Mouse (Mus musculus) cerebellum, adult (tissue): ENCODE results near the gene Fam241b.
A peak's percentile ranks its signal among the peaks of the same experiment; 100 is the strongest.
"Not testable (repeated sequence)": the region's sequence is repeated elsewhere in the genome, so short reads cannot be mapped to it uniquely, and the experiment has no call there.

Experiments used
- ATAC-seq: cut with Nextera tagmentation; 2 replicates; pipeline ENCODE4 v1.9.2; 2017; ENCODE audit warnings: mild to moderate bottlenecking, moderate library complexity, mixed read lengths; ENCODE audit not compliant: insufficient number of reproducible peaks, low FRiP score, low TSS enrichment

Fam241b gene

DNA sequence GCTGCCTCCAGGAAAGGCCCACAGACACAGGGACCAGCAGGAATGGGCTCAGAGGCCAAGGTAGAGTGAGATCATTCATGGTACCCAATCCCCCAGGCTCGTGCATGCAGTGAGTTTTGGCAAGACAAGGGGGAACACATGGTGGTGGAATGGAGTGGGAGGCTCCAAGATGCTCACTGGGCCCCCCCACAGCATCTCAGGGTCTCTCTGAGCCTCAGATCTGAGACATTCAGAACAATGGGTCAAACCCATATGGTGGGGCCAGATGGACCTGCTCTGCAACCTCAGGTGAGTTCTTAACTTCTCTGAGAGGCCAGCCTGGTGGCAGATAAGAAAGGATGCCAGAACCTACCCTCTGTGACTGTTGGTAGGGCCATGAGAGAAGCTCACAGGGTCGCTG lies 57.7 kb downstream of the Fam241b start:
- no peak for ATAC-seq

DNA sequence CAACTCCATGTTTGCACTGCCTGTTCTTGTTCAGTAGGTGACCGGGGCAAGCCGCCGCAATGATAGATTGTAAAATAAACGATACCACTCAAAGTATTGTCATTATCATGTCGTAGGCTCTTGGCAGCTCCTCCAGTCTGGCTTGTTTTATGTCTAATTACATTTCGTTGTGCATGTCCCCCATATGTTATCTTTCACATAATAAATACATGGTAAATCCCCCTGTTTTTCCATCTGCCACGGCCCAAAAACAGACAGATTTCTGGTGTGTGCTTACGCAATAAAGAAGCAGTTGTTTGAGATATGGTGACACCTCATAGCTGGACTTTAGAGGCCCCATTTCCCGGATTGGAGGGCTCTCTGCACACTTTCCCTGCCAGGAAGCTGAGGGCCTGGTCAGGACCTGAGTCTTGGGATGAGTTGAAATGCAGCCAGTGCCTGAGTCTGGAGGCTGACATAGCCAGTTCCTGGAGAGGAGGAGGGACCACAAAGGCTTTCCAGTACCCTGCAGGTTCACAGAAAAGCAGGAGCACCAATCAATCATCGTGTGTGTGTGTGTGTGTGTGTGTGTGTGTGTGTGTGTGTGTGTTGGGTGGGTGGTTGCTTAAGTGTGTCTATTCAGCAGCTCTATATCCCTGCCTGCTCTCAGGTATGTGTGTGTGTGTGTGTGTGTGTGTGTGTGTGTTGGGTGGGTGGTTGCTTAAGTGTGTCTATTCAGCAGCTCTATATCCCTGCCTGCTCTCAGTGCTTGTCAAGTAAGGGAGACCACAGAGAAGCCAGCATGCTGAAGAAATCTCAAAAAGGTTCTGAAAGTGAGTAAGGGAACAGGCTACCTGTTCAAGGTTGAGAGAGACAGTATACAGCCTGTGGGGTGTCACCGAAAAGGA lies 67.2 kb downstream of the Fam241b start:
- no peak for ATAC-seq

DNA sequence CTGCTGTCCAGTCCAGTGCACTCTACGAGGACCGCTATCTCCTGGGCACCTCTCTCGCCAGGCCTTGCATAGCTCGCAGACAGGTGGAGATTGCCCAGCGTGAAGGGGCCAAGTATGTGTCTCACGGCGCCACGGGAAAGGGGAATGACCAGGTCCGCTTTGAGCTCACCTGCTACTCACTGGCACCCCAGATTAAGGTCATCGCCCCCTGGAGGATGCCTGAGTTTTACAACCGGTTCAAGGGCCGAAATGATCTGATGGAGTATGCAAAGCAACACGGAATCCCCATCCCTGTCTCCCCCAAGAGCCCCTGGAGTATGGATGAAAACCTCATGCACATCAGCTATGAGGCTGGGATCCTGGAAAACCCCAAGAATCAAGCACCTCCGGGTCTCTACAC lies 72.4 kb downstream of the Fam241b start:
- ATAC-seq: not testable (repeated sequence)

DNA sequence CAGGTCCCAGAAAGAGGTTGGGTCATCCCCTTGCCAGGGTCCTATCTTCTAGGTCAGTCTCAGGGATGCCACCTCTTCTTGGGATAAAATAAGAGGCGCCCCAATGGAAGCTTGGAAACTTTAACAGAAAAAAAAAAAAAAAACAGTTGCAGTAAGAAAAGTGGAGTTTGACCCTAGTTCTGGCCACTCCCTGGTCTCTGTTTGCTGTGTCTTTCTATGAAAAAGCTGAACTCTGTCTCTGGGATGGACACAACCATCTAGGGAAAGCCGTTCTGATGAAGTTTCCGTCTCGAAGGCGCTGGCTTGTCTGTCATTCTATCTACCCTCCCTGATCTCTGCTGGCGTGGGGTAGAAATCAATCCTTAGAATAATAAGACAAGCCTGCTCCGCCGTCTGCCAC lies 73.1 kb downstream of the Fam241b start:
- ATAC-seq: no peak

DNA sequence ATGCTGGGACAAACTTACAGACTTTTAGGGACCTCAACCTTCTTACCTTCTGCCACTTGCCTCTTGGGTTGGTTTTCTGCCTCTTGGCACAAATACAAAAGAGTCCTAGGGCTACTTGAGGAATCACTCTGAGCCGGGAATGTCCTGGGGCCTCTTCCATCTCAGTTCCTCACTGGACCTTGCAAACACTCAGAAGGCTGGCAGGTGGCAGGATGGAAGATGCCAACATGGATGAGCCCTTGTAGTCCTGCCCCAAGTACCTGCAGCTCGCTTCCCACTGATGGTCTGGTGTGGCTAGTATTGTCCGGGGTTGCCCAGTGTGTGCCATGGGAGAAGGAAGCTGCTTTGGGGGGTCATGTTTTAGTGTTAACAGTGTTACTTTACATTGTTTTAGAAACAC lies 73.8 kb downstream of the Fam241b start:
- no peak for ATAC-seq

DNA sequence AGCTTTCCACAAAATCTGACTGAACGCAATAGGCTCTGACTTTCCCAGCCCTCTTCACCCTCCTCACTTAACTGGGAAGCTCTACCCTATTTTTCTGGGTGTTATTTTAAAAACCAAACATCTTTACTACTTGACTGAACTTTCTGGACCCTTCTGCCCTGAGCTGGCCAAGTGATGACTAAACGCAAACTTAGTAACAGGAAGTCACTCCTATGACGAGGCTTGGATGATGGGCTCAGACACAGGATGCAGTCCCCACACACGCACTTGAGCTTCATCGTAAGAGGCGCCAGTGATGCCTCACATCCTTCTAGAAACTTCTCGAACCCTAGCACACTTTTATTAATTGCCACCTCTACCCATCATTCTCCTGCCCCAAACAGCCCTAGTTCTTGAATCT lies 74.3 kb downstream of the Fam241b start:
- ATAC-seq: no peak

DNA sequence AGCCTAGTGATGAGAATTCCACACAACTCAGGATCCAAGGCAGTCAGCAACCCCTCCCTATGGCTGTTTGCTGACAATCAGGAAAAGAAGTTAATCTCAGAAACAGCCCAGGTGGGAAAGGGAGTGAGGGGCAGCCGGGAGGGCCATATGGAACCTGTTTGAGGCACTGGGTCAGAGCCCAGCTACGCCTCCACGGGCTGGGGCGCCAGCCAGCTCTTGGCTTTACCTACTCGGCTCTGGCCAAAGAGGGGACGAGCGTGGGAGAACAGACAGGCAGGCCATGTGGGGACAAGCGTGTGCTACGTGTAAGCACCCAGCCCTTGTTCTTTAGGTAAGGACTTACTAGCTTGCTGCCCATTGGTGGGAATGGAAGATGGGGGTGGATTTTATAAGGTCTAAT lies 75.2 kb downstream of the Fam241b start:
- ATAC-seq: peak; percentile 93

DNA sequence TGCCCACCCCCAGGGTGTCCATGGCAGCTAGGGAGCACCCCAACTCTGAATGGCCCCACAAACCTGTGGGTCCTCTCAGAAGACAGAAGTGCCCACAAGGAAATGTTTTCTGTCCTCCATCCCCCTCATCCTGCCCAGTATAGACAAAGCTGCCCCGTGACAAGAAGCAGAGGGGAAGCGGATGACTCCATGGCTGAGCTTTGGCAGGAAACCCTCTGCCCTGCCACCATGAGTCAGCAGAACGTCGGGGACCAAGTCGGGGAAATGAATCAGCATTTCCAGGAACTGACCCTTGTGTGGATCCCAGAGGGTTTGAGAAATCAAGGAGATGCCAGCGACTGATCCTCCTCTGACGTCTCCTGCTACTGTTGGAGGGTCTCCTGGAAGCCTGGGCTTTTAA lies 77.5 kb downstream of the Fam241b start:
- no peak for ATAC-seq

DNA sequence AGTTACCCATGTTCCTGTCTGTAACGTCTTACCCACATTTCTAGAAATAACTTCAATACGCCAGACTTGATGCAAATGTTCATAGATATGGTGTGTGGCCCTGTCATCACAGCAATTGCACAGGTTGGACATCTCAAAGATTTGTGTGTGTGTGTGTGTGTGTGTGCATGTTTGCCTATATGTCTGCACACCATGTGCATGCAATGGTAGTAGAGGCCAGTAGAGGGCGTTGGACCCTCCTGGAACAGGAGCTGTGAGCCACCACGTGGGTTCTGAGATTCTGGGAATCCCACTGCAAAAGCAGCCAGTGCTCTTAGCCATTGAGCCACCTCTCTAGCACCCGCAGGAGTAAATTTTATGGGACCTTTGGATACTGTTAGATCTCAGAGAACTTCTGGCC lies 80.9 kb downstream of the Fam241b start:
- ATAC-seq: no peak

DNA sequence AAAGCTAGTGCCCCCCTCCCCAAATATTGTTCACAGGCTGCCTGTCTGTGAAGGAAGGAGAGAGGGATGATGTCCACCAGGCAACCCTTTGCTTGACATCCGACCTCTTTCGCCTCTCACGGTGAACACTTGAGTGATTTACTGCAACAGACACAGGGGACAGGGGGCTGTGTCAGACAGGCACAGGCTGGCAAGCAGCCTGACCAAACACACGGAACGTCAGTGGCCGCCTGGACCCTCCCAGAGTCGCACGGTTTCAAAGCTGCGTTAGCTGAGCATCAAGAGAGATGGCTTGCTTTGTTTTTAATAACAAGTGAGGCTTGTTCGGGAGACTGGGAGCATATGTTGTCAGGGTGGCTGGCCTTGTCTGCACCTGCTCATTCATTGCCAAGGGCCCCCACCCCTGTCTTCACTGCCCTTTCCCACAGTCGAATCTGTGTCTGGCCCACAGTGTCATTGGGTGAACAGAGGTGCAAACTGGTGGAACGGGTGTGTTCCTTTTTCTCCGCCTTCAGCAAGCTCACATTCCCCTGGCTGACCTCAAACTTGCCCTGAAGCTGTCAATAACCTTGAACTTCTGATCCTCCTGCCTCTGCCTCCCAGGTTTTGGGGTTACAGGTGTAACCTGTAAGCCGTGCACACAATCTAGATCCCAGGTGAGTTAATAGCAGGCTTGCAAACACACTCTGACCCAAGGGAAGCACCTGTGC lies 82.6 kb downstream of the Fam241b start:
- no peak for ATAC-seq

DNA sequence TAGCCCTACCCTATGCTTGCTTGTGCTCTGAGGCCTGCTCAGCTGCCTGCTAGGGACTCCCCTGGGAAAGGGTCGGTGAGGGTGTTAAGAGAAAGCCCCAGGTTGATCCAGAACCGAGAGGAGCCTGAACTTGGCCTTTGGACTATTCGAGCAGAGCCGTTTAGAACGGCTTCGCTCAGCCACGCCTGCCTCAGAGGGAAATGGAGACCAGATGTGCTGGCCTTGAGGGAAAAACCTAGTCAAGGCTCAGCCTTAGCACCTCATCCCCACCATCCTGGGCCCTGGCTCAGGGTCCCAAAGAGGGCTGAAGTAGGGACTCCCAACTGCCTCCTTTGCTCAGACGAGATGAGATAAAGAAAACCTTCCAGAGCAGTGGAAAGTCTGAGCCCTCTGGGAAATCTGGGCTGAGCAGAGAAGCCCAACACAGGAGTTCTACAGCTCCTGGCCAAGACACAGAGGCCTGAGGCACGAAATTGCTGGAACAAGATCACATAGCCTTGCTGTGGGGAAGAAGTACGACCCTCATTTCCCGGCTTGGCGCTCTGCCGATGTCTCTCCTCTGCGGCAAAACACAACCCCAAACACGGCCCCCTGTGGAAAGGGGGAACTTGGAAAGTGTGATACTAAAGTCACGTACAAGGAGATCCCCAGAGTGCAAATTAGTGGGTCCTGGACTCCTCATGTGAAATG lies 83.4 kb downstream of the Fam241b start:
- no peak for ATAC-seq

DNA sequence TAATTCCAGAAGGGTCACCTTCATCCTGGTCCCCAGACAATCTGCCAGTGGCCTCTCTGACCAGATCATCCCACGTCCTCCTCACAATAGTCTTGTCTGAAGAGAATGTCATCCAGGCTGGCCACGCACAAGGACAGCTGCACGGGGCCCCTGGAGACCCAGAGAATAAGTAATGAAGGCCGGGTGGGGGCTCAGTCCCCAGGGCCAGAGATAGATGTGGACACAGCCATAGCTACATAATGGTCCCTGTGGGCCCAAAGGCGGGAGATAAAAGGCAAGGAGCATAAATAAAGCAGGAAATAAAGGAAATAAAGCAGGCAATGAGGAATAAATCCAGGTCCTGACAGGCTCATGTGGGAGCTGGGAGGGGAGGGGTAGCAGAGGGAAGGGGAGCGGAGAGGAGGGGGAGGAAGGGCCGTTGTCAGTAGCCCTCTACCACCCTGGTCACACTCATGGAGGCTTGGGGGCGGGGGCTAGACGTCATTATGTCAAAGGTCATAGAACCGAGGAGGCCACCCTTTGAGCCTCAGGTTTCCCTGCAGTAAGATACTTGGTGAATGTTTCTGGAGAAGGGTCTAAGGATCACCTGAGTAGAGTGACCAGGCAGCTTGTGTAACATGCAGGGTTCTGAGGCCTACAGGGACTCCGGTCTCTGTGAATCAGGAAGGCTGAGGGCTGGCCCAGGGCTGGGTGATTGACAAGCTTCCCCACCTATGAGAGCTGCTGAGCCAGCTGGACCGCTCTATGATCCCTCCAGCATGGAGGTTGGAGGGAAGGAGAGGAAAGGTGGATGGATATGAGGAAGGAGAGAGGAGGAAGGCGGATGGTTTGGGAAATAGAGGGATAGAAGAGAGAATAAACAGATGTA lies 85.0 kb downstream of the Fam241b start:
- no peak for ATAC-seq
